Mouse (Mus musculus) thymus, adult 2 months (tissue): ENCODE data around the gene Mxd1. TPM values are rescaled to one million over a fixed set of nuclear protein-coding genes. Genes with fewer than 3 reads are reported as not detected.
A peak's percentile ranks its signal among the peaks of the same experiment; 100 is the strongest.

Experiments
- DNase-seq: peaks from one replicate; pipeline ENCODE4 v3.0.0; 2021
- H3K27ac ChIP-seq: fragments of 200-500 bp; 2 replicates; pipeline ENCODE4 v1.5.1; 2012; ENCODE audit warnings: low read length, control low read depth; ENCODE audit not compliant: control insufficient read depth, insufficient read depth
- H3K27me3 ChIP-seq: fragments of 200-500 bp; 2 replicates; pipeline ENCODE4 v1.6.1; 2012; ENCODE audit warnings: mild to moderate bottlenecking, low read length, moderate library complexity, mixed read lengths; ENCODE audit not compliant: control insufficient read depth, insufficient read depth
- H3K36me3 ChIP-seq: fragments of 200-500 bp; 2 replicates; pipeline ENCODE4 v1.6.1; 2012; ENCODE audit warnings: mild to moderate bottlenecking, low read length, moderate library complexity; ENCODE audit not compliant: control insufficient read depth, insufficient read depth
- H3K4me1 ChIP-seq: fragments of 200-500 bp; replicated peaks from 2 replicates; pipeline ENCODE4 v1.6.1; 2012; ENCODE audit warnings: low read length; ENCODE audit not compliant: control insufficient read depth, insufficient read depth
- H3K4me3 ChIP-seq: fragments of 200-500 bp; 2 replicates; pipeline ENCODE4 v1.5.1; 2012; ENCODE audit warnings: mild to moderate bottlenecking, low read length, control low read depth, moderate library complexity; ENCODE audit not compliant: control insufficient read depth, insufficient read depth
- CTCF ChIP-seq: fragments of 200-500 bp; IDR thresholded peaks from 2 replicates; pipeline ENCODE4 v1.5.1; 2012; ENCODE audit warnings: mild to moderate bottlenecking, control low read depth, low read length, moderate library complexity, borderline replicate concordance; ENCODE audit not compliant: control insufficient read depth, poor library complexity, insufficient read depth; ENCODE audit errors: extremely low read depth
- POLR2A ChIP-seq: fragments of 200-500 bp; IDR thresholded peaks from 2 replicates; pipeline ENCODE4 v1.6.1; 2012; ENCODE audit warnings: mild to moderate bottlenecking, low read length, control low read depth, moderate library complexity; ENCODE audit not compliant: control insufficient read depth, poor library complexity, insufficient read depth; ENCODE audit errors: extremely low read depth
- WGBS: fragments of 180-500 bp; shearing (Covaris S2); methylation state at CpG from one replicate; pipeline ENCODE4 v1.1.7; 2018; 5-methylcytosine and 5-hydroxymethylcytosine counted together
- polyA plus RNA-seq: library from polyadenylated mRNA; depleted of rRNA; stranded (reverse); fragments of >200 nt; gene quantifications from 2 replicates; pipeline ENCODE4 v1.2.3, GENCODE M21; 2012

The Mxd1 gene
- polyA plus RNA-seq, 1 experiment: 28.6 TPM

GRCm38 (mm10) chr6:86654270-86654916, 14.6 kb downstream of the Mxd1 start:
- WGBS: 88% methylated on average over 9 of the region's 9 CpGs
- no peak for TF ChIP-seq CTCF
- no peak for TF ChIP-seq POLR2A
- H3K36me3 ChIP-seq: peaks cover 32% of the 10 kb centered on the region
- H3K4me3 ChIP-seq: no peak overlapping the region
- H3K27ac ChIP-seq: no peak overlapping the region
- H3K27me3 ChIP-seq: no peaks in the 10 kb centered on the region
- DNase-seq: no peak
- no peaks in the 10 kb centered on the region for H3K4me1 ChIP-seq

- Histone ChIP-seq H3K4me3 (no peak overlapping the region), H3K36me3 (peaks cover 26% of the 10 kb centered on the region), H3K27ac (no peak overlapping the region), H3K27me3 (no peaks in the 10 kb centered on the region), H3K4me1 (no peaks in the 10 kb centered on the region)
- WGBS: 96% methylated on average over 6 of the region's 6 CpGs
- TF ChIP-seq POLR2A (no peak), CTCF (no peak)
- DNase-seq: no peak
These were observed 15.9 kb downstream of the Mxd1 start for GRCm38 (mm10) chr6:86653026-86653425.

GRCm38 (mm10) chr6:86646143-86646542, 22.8 kb downstream of the Mxd1 start:
- WGBS: 89% methylated on average over 7 of the region's 7 CpGs

GRCm38 (mm10) chr6:86645551-86645950, 23.4 kb downstream of the Mxd1 start:
- TF ChIP-seq CTCF: no peak
- TF ChIP-seq POLR2A: no peak
- Histone ChIP-seq H3K27ac (peak overlapping the region; percentile 70; the same call in 1 of the 2 replicates), H3K36me3 (peaks cover 8% of the 10 kb centered on the region), H3K4me1 (peaks cover 16% of the 10 kb centered on the region), H3K4me3 (no peak overlapping the region), H3K27me3 (no peaks in the 10 kb centered on the region)
- WGBS: 92% methylated on average over 4 of the region's 4 CpGs
- no peak for DNase-seq

More at GRCm38 (mm10) chr6:86646143-86646542, 22.8 kb downstream of the Mxd1 start:
- H3K4me1 ChIP-seq: peaks cover 16% of the 10 kb centered on the region
- no peak overlapping the region for H3K4me3 ChIP-seq
- H3K36me3 ChIP-seq: peaks cover 14% of the 10 kb centered on the region
- H3K27me3 ChIP-seq: no peaks in the 10 kb centered on the region
- TF ChIP-seq CTCF (no peak), POLR2A (no peak)
- no peak for DNase-seq
- no peak overlapping the region for H3K27ac ChIP-seq

GRCm38 (mm10) chr6:86644775-86645400, 24.1 kb downstream of the Mxd1 start:
- Histone ChIP-seq H3K36me3 (peaks cover 1% of the 10 kb centered on the region), H3K27me3 (no peaks in the 10 kb centered on the region), H3K27ac (peak overlapping the region; percentile 13; the same call in 1 of the 2 replicates), H3K4me3 (no peak overlapping the region), H3K4me1 (peaks cover 16% of the 10 kb centered on the region)
- TF ChIP-seq POLR2A (no peak), CTCF (no peak)
- DNase-seq: peak; percentile 7
- WGBS: 53% methylated on average over 3 of the region's 3 CpGs

- no peak for DNase-seq
- no peak overlapping the region for H3K27ac ChIP-seq
- no peaks in the 10 kb centered on the region for H3K36me3 ChIP-seq
- TF ChIP-seq CTCF: no peak
- TF ChIP-seq POLR2A: no peak
- H3K4me3 ChIP-seq: no peak overlapping the region
- WGBS: 89% methylated on average over 8 of the region's 8 CpGs
- peaks cover 16% of the 10 kb centered on the region for H3K4me1 ChIP-seq
- H3K27me3 ChIP-seq: no peaks in the 10 kb centered on the region
These were observed 27.2 kb downstream of the Mxd1 start for GRCm38 (mm10) chr6:86641716-86642115.

- H3K36me3 ChIP-seq: no peaks in the 10 kb centered on the region
- no peak overlapping the region for H3K27ac ChIP-seq
- DNase-seq: no peak
- peaks cover 13% of the 10 kb centered on the region for H3K4me1 ChIP-seq
- no peak for TF ChIP-seq CTCF
- no peak for TF ChIP-seq POLR2A
- H3K27me3 ChIP-seq: no peaks in the 10 kb centered on the region
- no peak overlapping the region for H3K4me3 ChIP-seq
- WGBS: 94% methylated on average over 8 of the region's 8 CpGs
These were observed 28.2 kb downstream of the Mxd1 start for GRCm38 (mm10) chr6:86640776-86641175.
